Mouse (Mus musculus): ENCODE data around the gene Padi4. TPM values are rescaled to one million over a fixed set of nuclear protein-coding genes. Genes with fewer than 3 reads are reported as not detected.

The Padi4 gene
- polyA plus RNA-seq, 1 experiment from 2014 or later: 0.12 TPM

DNA sequence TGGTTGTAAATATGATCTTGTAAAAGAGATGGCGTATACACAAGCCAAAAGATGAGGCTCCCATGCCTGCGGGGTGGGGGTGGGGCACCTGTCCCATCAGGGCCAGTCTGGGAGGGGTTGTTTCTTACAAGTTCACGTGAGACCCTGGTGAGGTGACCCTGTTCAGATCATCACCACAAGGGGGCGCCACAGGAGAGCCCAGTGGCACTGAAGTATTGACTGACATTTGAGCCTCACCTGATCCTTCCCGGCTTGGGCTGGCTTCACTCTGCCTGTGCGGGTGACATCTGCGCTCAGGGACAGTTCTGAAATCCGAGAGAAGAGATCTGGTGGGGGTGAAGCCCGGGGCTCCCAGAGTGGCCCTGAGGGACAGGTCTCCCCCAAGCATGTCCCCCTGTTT, 10.9 kb downstream of the Padi4 start:
- H3K4me2 ChIP-seq (ENCODE audit: low read length): no peak overlapping the region
- H3K9me3 ChIP-seq (ENCODE audit: control insufficient read depth, low read length): no peaks in the 10 kb centered on the region
- 0 out of 2 replicates have a peak, but pooled peaks cover 2% of the 10 kb centered on the region for H3K4me1 ChIP-seq (ENCODE audit: control insufficient read depth, insufficient read depth, low read length)
- H3K27ac ChIP-seq (replicated peaks; ENCODE audit: low read depth, low read length): no peak overlapping the region
- DNase-seq (peak; percentile 60), ATAC-seq (ENCODE audit: low FRiP score, low TSS enrichment) (no peak)
- H3K9ac ChIP-seq (replicated peaks; ENCODE audit: low read length): no peak overlapping the region
- 14% methylated on average over 9 of the region's 9 CpGs for WGBS
- H3K27me3 ChIP-seq (ENCODE audit: control insufficient read depth, insufficient read depth, low read length): no peaks in the 10 kb centered on the region
- no peak overlapping the region for H3K4me3 ChIP-seq (replicated peaks; ENCODE audit: low read depth, low read length)
- no peaks in the 10 kb centered on the region for H3K36me3 ChIP-seq (ENCODE audit: control insufficient read depth, insufficient read depth, low read length)

DNA sequence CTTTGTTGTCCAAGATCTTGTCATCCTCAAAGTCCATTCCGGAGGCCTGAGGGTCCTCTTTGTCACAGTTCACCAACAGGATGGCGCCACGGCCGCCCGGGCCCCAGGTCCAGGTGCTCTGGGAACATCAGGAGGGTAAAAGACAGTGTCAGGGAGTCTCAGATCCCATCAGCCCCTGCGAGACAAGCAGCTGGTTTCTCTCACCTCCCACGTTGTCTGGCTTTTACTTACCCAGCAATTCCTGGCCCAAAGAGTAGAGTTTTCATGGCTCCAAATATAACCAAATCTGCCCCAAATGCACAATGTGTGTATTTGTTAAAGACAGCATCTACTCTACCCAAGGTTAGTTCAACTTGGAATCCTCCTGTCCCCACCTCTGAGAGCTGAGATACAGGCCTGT, 12.4 kb downstream of the Padi4 start:
- no peaks in the 10 kb centered on the region for H3K9me3 ChIP-seq (ENCODE audit: control insufficient read depth, low read length)
- H3K9ac ChIP-seq (replicated peaks; ENCODE audit: low read length): no peak overlapping the region
- H3K4me3 ChIP-seq (replicated peaks; ENCODE audit: low read depth, low read length): no peak overlapping the region
- H3K4me1 ChIP-seq (ENCODE audit: control insufficient read depth, insufficient read depth, low read length): 0 out of 2 replicates have a peak, but pooled peaks cover 4% of the 10 kb centered on the region
- no peak for ATAC-seq (ENCODE audit: low FRiP score, low TSS enrichment)
- H3K4me2 ChIP-seq (ENCODE audit: low read length): no peak overlapping the region
- no peak overlapping the region for H3K27ac ChIP-seq (replicated peaks; ENCODE audit: low read depth, low read length)
- WGBS: 87% methylated on average over 7 of the region's 7 CpGs
- no peaks in the 10 kb centered on the region for H3K36me3 ChIP-seq (ENCODE audit: control insufficient read depth, insufficient read depth, low read length)
- DNase-seq: no peak
- no peaks in the 10 kb centered on the region for H3K27me3 ChIP-seq (ENCODE audit: control insufficient read depth, insufficient read depth, low read length)

DNA sequence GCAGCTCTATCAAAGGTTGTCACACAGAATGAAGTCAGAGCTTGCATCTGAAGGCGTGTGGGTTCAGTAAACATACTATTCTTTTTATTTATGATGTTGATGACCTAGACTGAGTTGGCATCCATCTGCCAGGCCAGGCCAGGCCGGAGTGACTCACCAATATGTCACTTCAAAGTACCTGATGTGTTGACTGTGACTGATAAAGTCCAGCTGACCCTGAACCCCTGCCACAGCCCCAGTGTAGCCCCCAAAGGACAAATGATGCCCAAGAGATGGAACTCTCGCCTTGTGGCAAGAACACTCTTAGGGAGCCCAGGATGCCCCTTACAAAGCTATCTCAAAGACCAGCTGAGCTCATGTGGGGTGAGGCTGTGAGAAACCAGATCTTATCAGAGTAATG, 18.2 kb downstream of the Padi4 start:
- H3K4me3 ChIP-seq (replicated peaks; ENCODE audit: low read depth, low read length): no peak overlapping the region
- H3K9me3 ChIP-seq (ENCODE audit: control insufficient read depth, low read length): no peaks in the 10 kb centered on the region
- ATAC-seq (ENCODE audit: low FRiP score, low TSS enrichment): no peak
- H3K27me3 ChIP-seq (ENCODE audit: control insufficient read depth, insufficient read depth, low read length): no peaks in the 10 kb centered on the region
- WGBS: 89% methylated on average over 3 of the region's 3 CpGs
- H3K4me1 ChIP-seq (ENCODE audit: control insufficient read depth, insufficient read depth, low read length): 0 out of 2 replicates have a peak, but pooled peaks cover 4% of the 10 kb centered on the region
- no peaks in the 10 kb centered on the region for H3K36me3 ChIP-seq (ENCODE audit: control insufficient read depth, insufficient read depth, low read length)
- H3K4me2 ChIP-seq (ENCODE audit: low read length): no peak overlapping the region
- no peak for DNase-seq
- H3K27ac ChIP-seq (replicated peaks; ENCODE audit: low read depth, low read length): no peak overlapping the region
- H3K9ac ChIP-seq (replicated peaks; ENCODE audit: low read length): no peak overlapping the region

DNA sequence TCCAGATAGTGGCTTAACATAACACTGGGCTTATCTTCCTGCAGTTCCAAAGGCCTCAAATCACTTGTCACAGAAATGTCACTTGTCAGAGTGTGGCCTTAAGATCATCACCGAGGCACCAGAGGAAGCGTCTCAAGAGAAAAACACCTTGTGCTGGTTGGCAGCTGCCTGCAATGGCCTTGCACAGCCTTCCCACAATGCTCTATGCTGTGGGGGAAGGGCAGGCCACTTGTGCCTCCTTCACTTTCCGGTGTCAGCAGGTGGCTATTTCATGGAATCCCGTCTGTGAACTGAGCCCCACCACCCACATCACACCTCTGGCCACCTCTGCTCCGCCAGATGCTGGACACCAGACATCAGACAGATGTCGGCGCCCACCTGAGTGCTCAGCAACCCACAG, 20.7 kb downstream of the Padi4 start:
- DNase-seq: no peak
- Histone ChIP-seq H3K27me3 (ENCODE audit: control insufficient read depth, insufficient read depth, low read length) (no peaks in the 10 kb centered on the region), H3K9me3 (ENCODE audit: control insufficient read depth, low read length) (no peaks in the 10 kb centered on the region), H3K27ac (replicated peaks; ENCODE audit: low read depth, low read length) (no peak overlapping the region), H3K4me1 (ENCODE audit: control insufficient read depth, insufficient read depth, low read length) (0 out of 2 replicates have a peak, but pooled peaks cover 4% of the 10 kb centered on the region), H3K4me3 (replicated peaks; ENCODE audit: low read depth, low read length) (no peak overlapping the region), H3K36me3 (ENCODE audit: control insufficient read depth, insufficient read depth, low read length) (no peaks in the 10 kb centered on the region), H3K9ac (replicated peaks; ENCODE audit: low read length) (no peak overlapping the region), H3K4me2 (ENCODE audit: low read length) (no peak overlapping the region)
- ATAC-seq (ENCODE audit: low FRiP score, low TSS enrichment): no peak
- WGBS: 67% methylated on average over 7 of the region's 7 CpGs

DNA sequence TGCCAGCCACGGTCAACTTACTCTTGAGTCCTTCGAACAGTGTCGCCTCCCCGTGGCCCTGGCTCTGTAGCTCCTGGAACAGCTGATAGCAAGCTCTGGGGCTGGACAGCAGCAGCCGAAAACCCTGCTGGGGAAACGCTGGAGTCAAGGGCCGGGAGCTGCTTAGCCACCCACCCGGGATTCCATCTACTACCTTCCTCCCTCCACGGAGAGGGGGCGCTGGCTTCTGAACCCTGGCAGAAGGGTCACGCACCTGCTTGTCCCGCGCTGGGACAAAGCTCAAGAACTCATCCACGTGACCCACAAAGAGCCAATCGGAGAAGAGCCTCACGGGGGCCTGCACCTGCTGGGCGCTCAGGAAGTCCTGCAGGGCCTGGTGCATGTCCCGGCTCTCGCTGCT, 23.7 kb downstream of the Padi4 start:
- peak; percentile 39 for DNase-seq
- no peak for ATAC-seq (ENCODE audit: low FRiP score, low TSS enrichment)
- no peak overlapping the region for H3K4me3 ChIP-seq (replicated peaks; ENCODE audit: low read depth, low read length)

DNA sequence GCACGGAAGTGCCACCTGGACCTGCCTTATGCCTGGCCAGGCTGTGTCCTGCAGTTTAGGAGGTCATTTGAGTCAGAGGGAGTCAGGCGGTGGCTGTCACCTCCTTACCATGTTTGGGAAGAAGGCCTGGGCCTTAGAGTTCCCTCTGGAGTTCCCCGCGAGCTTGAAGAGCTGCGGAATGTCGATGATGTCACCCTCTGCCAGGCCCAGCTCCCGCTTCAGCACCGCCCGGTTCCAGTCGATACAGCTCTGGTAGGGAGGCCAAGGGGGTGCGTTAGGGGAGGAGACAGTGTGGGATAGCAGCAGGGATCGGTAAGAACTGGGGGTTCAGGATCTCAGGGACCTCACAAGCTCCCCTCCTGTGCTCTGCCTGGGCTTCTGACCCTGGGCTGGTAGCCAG, 26.1 kb downstream of the Padi4 start:
- H3K36me3 ChIP-seq (ENCODE audit: control insufficient read depth, insufficient read depth, low read length): no peaks in the 10 kb centered on the region
- H3K27me3 ChIP-seq (ENCODE audit: control insufficient read depth, insufficient read depth, low read length): no peaks in the 10 kb centered on the region
- no peak overlapping the region for H3K4me3 ChIP-seq (replicated peaks; ENCODE audit: low read depth, low read length)
- ATAC-seq (ENCODE audit: low FRiP score, low TSS enrichment) (no peak), DNase-seq (no peak)
- H3K9ac ChIP-seq (replicated peaks; ENCODE audit: low read length): no peak overlapping the region
- no peaks in the 10 kb centered on the region for H3K9me3 ChIP-seq (ENCODE audit: control insufficient read depth, low read length)
- H3K27ac ChIP-seq (replicated peaks; ENCODE audit: low read depth, low read length): no peak overlapping the region
- 39% methylated on average over 12 of the region's 12 CpGs for WGBS
- H3K4me2 ChIP-seq (ENCODE audit: low read length): no peak overlapping the region
- no peaks in the 10 kb centered on the region for H3K4me1 ChIP-seq (ENCODE audit: control insufficient read depth, insufficient read depth, low read length)

More for the DNA sequence above, 23.7 kb downstream of the Padi4 start:
- Histone ChIP-seq H3K36me3 (ENCODE audit: control insufficient read depth, insufficient read depth, low read length) (no peaks in the 10 kb centered on the region), H3K4me2 (ENCODE audit: low read length) (peak overlapping the region; percentile 42), H3K9me3 (ENCODE audit: control insufficient read depth, low read length) (no peaks in the 10 kb centered on the region), H3K27ac (replicated peaks; ENCODE audit: low read depth, low read length) (no peak overlapping the region), H3K27me3 (ENCODE audit: control insufficient read depth, insufficient read depth, low read length) (no peaks in the 10 kb centered on the region), H3K4me1 (ENCODE audit: control insufficient read depth, insufficient read depth, low read length) (no peaks in the 10 kb centered on the region), H3K9ac (replicated peaks; ENCODE audit: low read length) (no peak overlapping the region)
- WGBS: 4% methylated on average over 19 of the region's 19 CpGs

DNA sequence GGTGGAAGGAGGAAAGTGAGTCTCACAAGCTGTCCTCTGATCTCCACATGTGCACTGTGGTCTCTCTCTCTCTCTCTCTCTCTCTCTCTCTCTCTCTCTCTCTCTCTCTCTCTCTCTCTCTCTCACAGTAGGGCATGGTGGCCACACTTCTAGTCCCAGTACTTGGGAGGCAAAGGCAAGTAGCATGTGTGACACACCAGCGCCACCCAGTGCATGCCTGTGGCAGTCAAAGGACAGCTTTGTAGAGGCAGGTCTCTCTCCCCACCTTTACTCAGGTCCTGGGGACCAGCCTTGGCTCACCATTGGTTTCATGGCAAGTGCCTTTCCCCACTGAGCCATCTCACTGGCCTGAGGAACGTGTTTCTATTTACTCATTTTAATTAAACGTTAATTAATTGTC, 29.4 kb downstream of the Padi4 start:
- peak; percentile 43 for DNase-seq
- 23% methylated on average over 3 of the region's 3 CpGs for WGBS
- Histone ChIP-seq H3K4me3 (replicated peaks; ENCODE audit: low read depth, low read length) (no peak overlapping the region), H3K9ac (replicated peaks; ENCODE audit: low read length) (no peak overlapping the region), H3K36me3 (ENCODE audit: control insufficient read depth, insufficient read depth, low read length) (no peaks in the 10 kb centered on the region), H3K4me2 (ENCODE audit: low read length) (no peak overlapping the region), H3K9me3 (ENCODE audit: control insufficient read depth, low read length) (no peaks in the 10 kb centered on the region), H3K27me3 (ENCODE audit: control insufficient read depth, insufficient read depth, low read length) (no peaks in the 10 kb centered on the region), H3K27ac (replicated peaks; ENCODE audit: low read depth, low read length) (no peak overlapping the region), H3K4me1 (ENCODE audit: control insufficient read depth, insufficient read depth, low read length) (no peaks in the 10 kb centered on the region)
- no peak for ATAC-seq (ENCODE audit: low FRiP score, low TSS enrichment)

DNA sequence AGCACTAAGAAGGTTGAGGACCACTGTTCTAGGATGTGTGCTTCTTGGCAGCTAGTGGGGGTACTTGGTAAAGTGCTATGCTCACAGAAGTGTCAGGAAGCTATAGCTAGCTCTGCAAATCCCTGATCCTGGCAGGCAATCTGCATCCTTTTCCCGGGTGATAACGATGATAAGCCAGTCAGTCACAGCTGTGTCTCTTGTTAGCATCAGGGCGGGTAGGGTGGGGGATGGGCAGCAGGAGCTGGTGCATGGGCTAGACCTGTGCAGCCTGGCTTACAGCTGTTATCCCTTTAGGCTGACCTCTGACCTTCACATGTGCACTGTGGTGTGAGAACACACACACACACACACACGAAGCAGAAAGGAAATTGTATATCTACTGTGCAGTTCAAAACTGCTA, 30.9 kb downstream of the Padi4 start:
- ATAC-seq (ENCODE audit: low FRiP score, low TSS enrichment) (no peak), DNase-seq (peak; percentile 49)
- Histone ChIP-seq H3K9me3 (ENCODE audit: control insufficient read depth, low read length) (no peaks in the 10 kb centered on the region), H3K36me3 (ENCODE audit: control insufficient read depth, insufficient read depth, low read length) (no peaks in the 10 kb centered on the region), H3K4me2 (ENCODE audit: low read length) (no peak overlapping the region), H3K9ac (replicated peaks; ENCODE audit: low read length) (no peak overlapping the region), H3K4me3 (replicated peaks; ENCODE audit: low read depth, low read length) (no peak overlapping the region), H3K27me3 (ENCODE audit: control insufficient read depth, insufficient read depth, low read length) (no peaks in the 10 kb centered on the region), H3K27ac (replicated peaks; ENCODE audit: low read depth, low read length) (no peak overlapping the region), H3K4me1 (ENCODE audit: control insufficient read depth, insufficient read depth, low read length) (no peaks in the 10 kb centered on the region)
- WGBS: 37% methylated on average over 4 of the region's 4 CpGs

DNA sequence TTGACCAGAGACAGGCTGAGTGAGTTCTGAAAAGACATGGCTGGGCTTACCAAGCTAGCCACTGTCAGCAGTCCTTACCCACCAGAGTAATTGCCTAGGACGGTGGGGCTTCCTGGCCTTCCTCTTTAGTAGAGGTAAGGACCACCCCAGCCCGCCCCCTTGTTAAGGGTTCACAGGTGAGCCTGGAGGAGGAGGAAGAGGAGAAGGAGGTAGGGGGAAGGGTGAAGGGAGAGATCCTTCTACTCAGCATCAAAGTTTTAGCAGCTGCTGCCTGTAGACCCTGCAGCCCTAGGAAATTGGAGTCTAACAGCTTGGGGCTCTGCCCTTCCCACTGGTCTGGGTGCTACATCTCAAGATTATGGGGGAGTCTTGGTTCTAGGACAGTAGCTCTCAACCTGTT, 31.5 kb downstream of the Padi4 start, which contains the start of gene Padi6:
TSS of gene Padi6 (minus strand) at position 101 of the 400 bp plus-strand sequence.
- no peak for DNase-seq
- H3K27me3 ChIP-seq (ENCODE audit: control insufficient read depth, insufficient read depth, low read length): no peaks in the 10 kb centered on the region
- H3K36me3 ChIP-seq (ENCODE audit: control insufficient read depth, insufficient read depth, low read length): no peaks in the 10 kb centered on the region
- H3K4me2 ChIP-seq (ENCODE audit: low read length): no peak within 1 kb of the TSS
- no peaks in the 10 kb centered on the region for H3K9me3 ChIP-seq (ENCODE audit: control insufficient read depth, low read length)
- no peak within 1 kb of the TSS for H3K4me3 ChIP-seq (replicated peaks; ENCODE audit: low read depth, low read length)
- H3K27ac ChIP-seq (replicated peaks; ENCODE audit: low read depth, low read length): no peak within 1 kb of the TSS
- 84% methylated on average over 2 of the region's 2 CpGs for WGBS
- no peak for ATAC-seq (ENCODE audit: low FRiP score, low TSS enrichment)
- H3K4me1 ChIP-seq (ENCODE audit: control insufficient read depth, insufficient read depth, low read length): no peaks in the 10 kb centered on the region
- H3K9ac ChIP-seq (replicated peaks; ENCODE audit: low read length): no peak within 1 kb of the TSS

Measured in midbrain, embryonic 14.5 days (tissue).